Mouse (Mus musculus): Measurements from ENCODE around the gene Ift172.

GRCm38 (mm10) chr5:31279245-31279988 is 11.5 kb downstream of the Ift172 start:
- no peak for TF ChIP-seq CTCF (IDR thresholded peaks at IDR 0.05; ENCODE audit: control insufficient read depth, insufficient read depth, low read length)
- TF ChIP-seq POLR2A (IDR thresholded peaks at IDR 0.05; ENCODE audit: borderline replicate concordance, control insufficient read depth, low read depth, low read length) = no peak
